Mouse (Mus musculus) forebrain, embryonic 11.5 days (tissue): Measurements from ENCODE around the gene Gins3. TPM values are rescaled to one million over a fixed set of nuclear protein-coding genes. Genes with fewer than 3 reads are reported as not detected.

ENCODE experiments used
- ATAC-seq: fragments of 200-750 bp; cut with Nextera tagmentation; replicated peaks from 2 replicates; pipeline ENCODE4 v1.8.0; 2017; ENCODE audit warnings: moderate TSS enrichment; ENCODE audit not compliant: low FRiP score
- DNase-seq: peaks from one replicate; pipeline ENCODE4 v3.0.0-alpha.2; 2017; ENCODE audit warnings: low spot score
- H3K27ac ChIP-seq: fragments of 300-500 bp; sonication (generic); 2 replicates; pipeline ENCODE4 v1.5.1; 2014; ENCODE audit warnings: low read depth, low read length
- H3K27me3 ChIP-seq: fragments of 300-500 bp; sonication (generic); 2 replicates; pipeline ENCODE4 v1.6.1; 2014; ENCODE audit warnings: mild to moderate bottlenecking, low read length, mixed read lengths; ENCODE audit not compliant: control insufficient read depth, insufficient read depth
- H3K36me3 ChIP-seq: fragments of 300-500 bp; sonication (generic); 2 replicates; pipeline ENCODE4 v1.6.1; 2014; ENCODE audit warnings: mild to moderate bottlenecking, low read length, moderate library complexity, mixed read lengths; ENCODE audit not compliant: control insufficient read depth, insufficient read depth
- H3K4me1 ChIP-seq: fragments of 300-500 bp; sonication (generic); replicated peaks from 2 replicates; pipeline ENCODE4 v1.6.1; 2014; ENCODE audit warnings: low read length, mixed read lengths; ENCODE audit not compliant: control insufficient read depth, insufficient read depth
- H3K4me2 ChIP-seq: fragments of 300-500 bp; sonication (generic); 2 replicates; pipeline ENCODE4 v1.6.1; 2014; ENCODE audit warnings: low read depth, mild to moderate bottlenecking, low read length, moderate library complexity, mixed read lengths; ENCODE audit not compliant: severe bottlenecking
- H3K4me3 ChIP-seq: fragments of 300-500 bp; sonication (generic); 2 replicates; pipeline ENCODE4 v1.5.1; 2014; ENCODE audit warnings: low read depth, low read length
- H3K9ac ChIP-seq: fragments of 300-500 bp; sonication (generic); 2 replicates; pipeline ENCODE4 v1.6.1; 2014; ENCODE audit warnings: low read length
- H3K9me3 ChIP-seq: fragments of 300-500 bp; sonication (generic); 2 replicates; pipeline ENCODE4 v1.6.1; 2016; ENCODE audit warnings: low read length, mixed read lengths; ENCODE audit not compliant: control insufficient read depth
- WGBS: fragments of 180-500 bp; shearing (Covaris S2); extraction: QIAGEN DNeasy Blood & Tissue Kit; methylation state at CpG from one replicate; pipeline ENCODE4 v1.1.7; 2014; 5-methylcytosine and 5-hydroxymethylcytosine counted together
- polyA plus RNA-seq: library from polyadenylated mRNA; unstranded; fragments of >200 nt; fragmentation: Nextera tagmentation; extraction: Ambion mirVana; gene quantifications from 2 replicates; pipeline ENCODE4 v1.2.1, GENCODE M21; 2014

Gins3 gene
- polyA plus RNA-seq, 1 experiment from 2014 or later: 35.2 TPM

DNA sequence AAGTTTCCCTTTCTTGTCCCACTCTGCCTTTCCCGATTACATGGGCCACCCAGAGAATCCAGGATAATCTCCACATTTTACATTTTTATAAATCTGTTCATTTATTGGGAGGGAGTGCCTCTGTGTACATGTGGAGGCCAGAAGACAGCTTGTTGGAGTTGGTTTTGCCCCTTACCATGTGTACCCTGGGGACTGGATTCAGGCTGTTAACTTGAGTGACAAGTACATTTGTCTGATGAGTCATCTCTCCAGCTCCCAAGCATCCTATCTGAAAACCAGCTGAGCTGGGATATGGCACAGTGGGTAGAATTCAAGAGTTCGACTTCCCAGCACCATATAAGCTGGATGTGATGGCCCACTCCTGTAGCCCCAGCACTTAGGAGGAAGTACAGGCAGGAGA is 36.7 kb downstream of the Gins3 start:
- Histone ChIP-seq H3K4me3 (no peak overlapping the region), H3K4me1 (no peaks in the 10 kb centered on the region), H3K36me3 (no peaks in the 10 kb centered on the region), H3K27ac (no peak overlapping the region), H3K9me3 (no peaks in the 10 kb centered on the region), H3K9ac (no peak overlapping the region), H3K27me3 (no peaks in the 10 kb centered on the region), H3K4me2 (no peak overlapping the region)
- DNase-seq: no peak
- WGBS: 86% methylated on average over 2 of the region's 2 CpGs
- no peak for ATAC-seq

DNA sequence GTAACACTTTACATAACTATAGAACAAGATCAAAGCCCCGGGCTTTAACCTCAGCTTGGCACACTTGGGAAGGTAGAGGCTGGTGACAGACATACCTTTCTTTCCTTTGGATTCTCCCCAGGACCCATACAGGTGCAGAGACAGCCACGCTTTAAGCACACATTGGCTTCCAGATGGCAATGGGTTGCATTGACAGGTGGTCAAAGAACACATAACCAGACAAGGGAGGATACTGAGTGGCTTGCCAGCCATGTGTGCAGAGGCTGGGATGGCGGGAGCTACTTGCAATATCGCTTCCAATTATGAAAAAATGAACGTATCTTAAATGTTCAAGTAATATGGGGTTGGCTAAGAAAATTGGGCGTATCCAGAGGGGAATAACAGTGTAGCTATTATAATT is 38.6 kb downstream of the Gins3 start:
- no peaks in the 10 kb centered on the region for H3K9me3 ChIP-seq
- no peaks in the 10 kb centered on the region for H3K36me3 ChIP-seq
- H3K27me3 ChIP-seq: peaks cover 7% of the 10 kb centered on the region
- H3K4me2 ChIP-seq: no peak overlapping the region
- no peaks in the 10 kb centered on the region for H3K4me1 ChIP-seq
- 89% methylated on average over 6 of the region's 6 CpGs for WGBS
- no peak overlapping the region for H3K4me3 ChIP-seq
- ATAC-seq (no peak), DNase-seq (no peak)
- H3K27ac ChIP-seq: no peak overlapping the region
- H3K9ac ChIP-seq: no peak overlapping the region

DNA sequence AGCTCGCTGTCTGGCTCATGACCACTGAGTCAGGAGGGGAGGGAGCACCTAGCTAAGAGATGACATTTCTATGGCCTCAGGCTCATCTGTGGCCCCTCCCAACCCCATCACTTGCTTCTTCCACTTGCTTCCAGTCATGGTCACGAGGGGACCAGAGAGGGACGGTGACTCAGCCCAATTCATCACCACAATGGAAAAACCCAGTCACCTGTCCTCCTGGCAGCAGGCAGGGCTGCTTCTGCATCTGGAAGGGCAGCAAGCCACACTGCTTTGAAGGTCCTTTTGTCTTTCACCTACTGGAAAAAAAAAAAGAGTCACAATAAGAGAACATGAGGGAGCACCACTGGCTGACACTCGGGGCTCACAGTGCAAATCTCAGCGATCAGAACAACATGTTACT is 39.6 kb downstream of the Gins3 start:
- H3K4me3 ChIP-seq: no peak overlapping the region
- 80% methylated on average over 5 of the region's 5 CpGs for WGBS
- no peak for DNase-seq
- H3K9ac ChIP-seq: no peak overlapping the region
- H3K36me3 ChIP-seq: no peaks in the 10 kb centered on the region
- peaks cover 16% of the 10 kb centered on the region for H3K27me3 ChIP-seq
- peaks cover 4% of the 10 kb centered on the region; the same call in 1 of the 2 replicates for H3K4me1 ChIP-seq
- H3K4me2 ChIP-seq: no peak overlapping the region
- no peaks in the 10 kb centered on the region for H3K9me3 ChIP-seq
- no peak for ATAC-seq
- no peak overlapping the region for H3K27ac ChIP-seq

DNA sequence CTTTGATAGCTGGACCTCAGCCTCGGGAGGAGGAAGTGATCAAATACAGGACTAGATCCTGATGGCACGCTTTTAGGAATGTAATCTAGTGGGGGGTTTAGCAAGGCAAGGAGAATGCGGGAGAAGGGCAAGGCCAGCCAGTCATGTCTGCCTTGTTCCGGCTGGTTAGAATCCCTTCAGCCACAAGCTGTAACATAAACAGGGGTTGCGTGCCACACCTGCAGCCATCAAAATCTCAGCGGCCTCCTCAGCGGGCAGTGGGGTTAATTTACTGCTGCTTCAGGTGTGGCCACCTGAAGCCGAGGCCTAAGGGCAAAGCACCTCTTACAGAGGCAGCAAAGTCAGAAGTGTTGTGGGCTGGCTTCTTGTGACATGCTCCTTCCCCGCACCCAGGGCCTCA is 43.4 kb downstream of the Gins3 start, which contains the start of gene Ndrg4:
Gene Ndrg4, plus strand, starts transcription at position 350 of the 400 bp plus-strand sequence.
- WGBS: 39% methylated on average over 9 of the region's 9 CpGs
- H3K27me3 ChIP-seq: peaks cover 33% of the 10 kb centered on the region

DNA sequence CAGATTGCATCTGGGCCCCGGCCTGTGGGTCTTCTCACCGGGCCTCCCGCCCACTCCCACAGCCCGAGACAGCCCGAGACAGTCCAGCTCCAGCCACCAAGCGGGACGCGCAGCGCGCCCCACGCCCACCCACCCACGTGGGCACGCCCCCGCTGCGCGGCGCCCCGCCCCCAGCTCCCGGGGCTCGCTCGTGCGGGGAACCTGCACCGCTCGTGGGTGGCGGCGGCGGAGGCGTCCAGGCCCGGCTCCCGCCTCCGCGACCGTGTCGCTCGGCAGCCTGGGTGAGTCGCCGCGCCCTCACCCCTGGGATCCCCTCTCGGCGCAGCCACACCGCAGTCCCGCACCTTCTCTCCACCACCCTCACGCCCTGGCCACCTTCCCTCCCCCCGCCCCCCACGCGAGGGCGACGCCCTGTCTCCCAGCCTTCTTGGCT is 44.4 kb downstream of the Gins3 start:
- Histone ChIP-seq H3K4me2 (peak overlapping the region; percentile 91), H3K9ac (peak overlapping the region; percentile 57), H3K27me3 (peaks cover 33% of the 10 kb centered on the region), H3K36me3 (no peaks in the 10 kb centered on the region), H3K4me3 (peak overlapping the region; percentile 53), H3K4me1 (peaks cover 4% of the 10 kb centered on the region; the same call in 1 of the 2 replicates), H3K9me3 (no peaks in the 10 kb centered on the region), H3K27ac (no peak overlapping the region)
- DNase-seq (peak; percentile 59), ATAC-seq (peak; percentile 58)
- under 1% methylated on average over 24 of the region's 48 CpGs for WGBS

More for the DNA sequence above, 43.4 kb downstream of the Gins3 start, which contains the start of gene Ndrg4:
- H3K27ac ChIP-seq: no peak within 1 kb of the TSS
- H3K4me1 ChIP-seq: peaks cover 4% of the 10 kb centered on the region; the same call in 1 of the 2 replicates
- H3K4me3 ChIP-seq: peak within 1 kb of the TSS; percentile 53
- no peaks in the 10 kb centered on the region for H3K9me3 ChIP-seq
- no peak for ATAC-seq
- peak within 1 kb of the TSS; percentile 91 for H3K4me2 ChIP-seq
- H3K9ac ChIP-seq: peak within 1 kb of the TSS; percentile 57
- no peak for DNase-seq
- H3K36me3 ChIP-seq: no peaks in the 10 kb centered on the region

DNA sequence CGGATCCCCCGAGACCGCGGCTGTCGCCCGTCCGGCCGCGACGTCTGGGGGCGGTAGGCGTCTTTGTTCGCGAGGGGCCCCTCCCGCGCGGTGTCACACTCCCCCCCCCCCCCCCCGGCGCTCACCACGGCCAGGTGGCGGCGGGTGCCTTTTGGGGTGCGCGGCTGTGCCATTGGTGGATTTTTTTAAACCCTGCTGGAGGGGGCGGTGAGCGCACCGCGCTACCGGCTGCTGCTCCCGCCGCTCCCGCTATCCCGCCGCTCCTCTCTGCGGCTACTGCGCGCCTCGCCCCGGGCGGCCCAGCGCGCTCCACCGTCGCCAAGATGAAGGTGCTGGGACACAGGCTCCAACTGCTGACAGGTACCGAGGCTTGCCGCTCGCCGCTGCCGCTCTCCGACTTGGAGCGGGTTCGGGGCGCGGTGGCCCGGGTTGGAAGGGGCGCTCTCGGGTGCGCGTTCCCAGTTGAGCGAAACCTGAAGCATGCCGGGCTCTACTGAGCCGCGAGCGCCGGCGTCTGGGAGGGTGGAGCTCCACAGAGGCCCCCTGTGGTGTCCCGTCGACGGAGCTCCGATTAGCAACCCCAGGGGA is 44.9 kb downstream of the Gins3 start:
- Histone ChIP-seq H3K9ac (peak overlapping the region; percentile 57), H3K27me3 (peaks cover 33% of the 10 kb centered on the region), H3K4me2 (peak overlapping the region; percentile 91), H3K27ac (no peak overlapping the region), H3K4me3 (peak overlapping the region; percentile 53), H3K9me3 (no peaks in the 10 kb centered on the region), H3K36me3 (no peaks in the 10 kb centered on the region), H3K4me1 (peaks cover 4% of the 10 kb centered on the region; the same call in 1 of the 2 replicates)
- DNase-seq (peak; percentile 65), ATAC-seq (peak; percentile 31)
- WGBS: under 1% methylated on average over 39 of the region's 70 CpGs

DNA sequence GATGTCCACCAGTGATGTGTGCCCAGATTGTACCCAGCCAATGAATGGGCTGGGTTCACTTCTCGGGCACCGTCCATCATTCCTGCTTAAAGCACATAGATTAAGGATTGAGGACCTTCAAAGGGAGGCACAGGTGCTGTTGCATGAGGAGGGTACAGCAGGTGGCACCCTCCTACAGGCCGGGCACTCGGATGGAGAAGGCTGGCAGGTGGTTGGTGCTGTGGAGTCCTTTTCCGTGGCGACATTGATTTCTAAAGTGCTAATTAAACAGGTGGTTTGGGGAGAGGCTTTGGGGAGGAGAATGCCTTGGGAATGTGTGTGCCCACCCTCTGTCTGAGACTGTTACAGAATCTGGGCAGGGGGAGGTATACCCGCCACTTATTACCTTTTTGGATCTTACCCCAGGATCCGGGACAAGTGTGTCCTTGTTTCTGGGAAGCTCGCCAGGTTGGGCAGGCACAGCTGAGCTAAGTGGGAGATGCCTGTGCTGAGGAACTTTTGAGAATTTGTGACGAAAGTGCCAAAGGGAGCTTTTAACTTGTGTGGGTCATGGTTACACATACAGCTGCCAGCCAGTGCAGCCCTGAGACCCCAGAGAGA is 54.9 kb downstream of the Gins3 start:
- Histone ChIP-seq H3K36me3 (no peaks in the 10 kb centered on the region), H3K4me3 (no peak overlapping the region), H3K27ac (no peak overlapping the region), H3K9ac (no peak overlapping the region), H3K4me2 (no peak overlapping the region), H3K9me3 (no peaks in the 10 kb centered on the region), H3K4me1 (no peaks in the 10 kb centered on the region), H3K27me3 (no peaks in the 10 kb centered on the region)
- WGBS: 82% methylated on average over 10 of the region's 10 CpGs
- ATAC-seq (no peak), DNase-seq (no peak)

DNA sequence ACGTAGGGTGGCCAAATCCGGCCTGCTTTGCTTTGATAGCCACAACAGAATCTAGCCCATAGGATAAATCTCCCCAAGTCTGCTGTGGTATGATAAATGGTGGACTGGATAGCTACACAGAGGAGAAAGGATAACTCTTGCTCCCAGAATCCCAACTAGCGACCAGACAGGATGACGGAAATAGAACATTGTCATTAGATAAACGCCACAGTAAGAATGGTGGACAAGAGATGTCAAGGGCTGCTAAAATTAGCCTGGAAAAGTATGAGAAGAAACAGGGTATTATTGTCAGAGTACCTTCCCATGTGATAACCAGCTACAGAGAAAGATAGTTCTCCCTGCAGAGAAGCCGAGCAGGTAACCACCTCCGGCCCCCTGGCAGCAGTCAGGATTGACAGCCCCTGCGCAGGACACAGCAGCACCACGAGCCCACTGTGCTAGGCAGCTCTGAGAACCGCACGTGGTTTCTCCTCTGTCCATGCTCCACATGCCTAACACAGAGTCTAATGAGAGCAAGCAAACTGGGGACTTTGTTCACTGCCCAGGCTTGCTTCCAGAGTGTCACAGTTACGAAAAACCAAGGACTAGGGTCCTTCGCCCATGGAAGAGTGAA is 57.8 kb downstream of the Gins3 start:
- Histone ChIP-seq H3K4me3 (no peak overlapping the region), H3K27me3 (no peaks in the 10 kb centered on the region), H3K9me3 (no peaks in the 10 kb centered on the region), H3K4me2 (no peak overlapping the region), H3K36me3 (no peaks in the 10 kb centered on the region), H3K4me1 (peaks cover 5% of the 10 kb centered on the region; the same call in 1 of the 2 replicates), H3K27ac (no peak overlapping the region), H3K9ac (no peak overlapping the region)
- DNase-seq (peak; percentile 48), ATAC-seq (no peak)
- 91% methylated on average over 13 of the region's 13 CpGs for WGBS
